Mouse (Mus musculus) thymus, postnatal 0 days (tissue): ENCODE measurements around the gene Stac2. TPM values are rescaled to one million over a fixed set of nuclear protein-coding genes. Genes with fewer than 3 reads are reported as not detected.
A peak's percentile ranks its signal among the peaks of the same experiment; 100 is the strongest.

ENCODE experiments used
- DNase-seq: peaks from one replicate; pipeline ENCODE4 v3.0.0-alpha.2; 2015; ENCODE audit warnings: low spot score
- polyA plus RNA-seq: library from polyadenylated mRNA; unstranded; fragments of >200 nt; fragmentation: Nextera tagmentation; extraction: Ambion mirVana; gene quantifications from 2 replicates; pipeline ENCODE4 v1.2.1, GENCODE M21; 2015

The Stac2 gene
- polyA plus RNA-seq, 1 experiment from 2014 or later, result 0.23 TPM

- DNase-seq, result no peak
Observed at GRCm38 (mm10) chr11:98051611-98052128, 1.6 kb downstream of the Stac2 start.

- no peak for DNase-seq
Observed at GRCm38 (mm10) chr11:98050940-98051339, 2.3 kb downstream of the Stac2 start.

GRCm38 (mm10) chr11:98050520-98050815, 2.8 kb downstream of the Stac2 start:
- DNase-seq, result no peak

GRCm38 (mm10) chr11:98049672-98050519, 3.4 kb downstream of the Stac2 start:
- peak; percentile 80 for DNase-seq

- no peak for DNase-seq
Observed at GRCm38 (mm10) chr11:98047745-98048144, 5.5 kb downstream of the Stac2 start.

GRCm38 (mm10) chr11:98046466-98046865, 6.8 kb downstream of the Stac2 start:
- DNase-seq, result no peak

- no peak for DNase-seq
Observed at GRCm38 (mm10) chr11:98045596-98045995, 7.7 kb downstream of the Stac2 start.

GRCm38 (mm10) chr11:98044074-98044473, 9.2 kb downstream of the Stac2 start:
- no peak for DNase-seq

GRCm38 (mm10) chr11:98042741-98043140, 10.5 kb downstream of the Stac2 start:
- no peak for DNase-seq

GRCm38 (mm10) chr11:98040975-98041374, 12.3 kb downstream of the Stac2 start:
- DNase-seq, result no peak

GRCm38 (mm10) chr11:98037871-98038270, 15.4 kb downstream of the Stac2 start:
- no peak for DNase-seq

- DNase-seq, result no peak
Observed at GRCm38 (mm10) chr11:98035977-98036377, 17.3 kb downstream of the Stac2 start.

GRCm38 (mm10) chr11:98034840-98035239, 18.4 kb downstream of the Stac2 start:
- no peak for DNase-seq

- no peak for DNase-seq
Observed at GRCm38 (mm10) chr11:98034061-98034460, 19.2 kb downstream of the Stac2 start.

GRCm38 (mm10) chr11:98031443-98031770, 21.9 kb downstream of the Stac2 start:
- DNase-seq, result peak; percentile 80

GRCm38 (mm10) chr11:98030701-98031442, 22.4 kb downstream of the Stac2 start:
- DNase-seq, result peak; percentile 43

GRCm38 (mm10) chr11:98027785-98028184, 25.5 kb downstream of the Stac2 start:
- no peak for DNase-seq

- DNase-seq, result no peak
Observed at GRCm38 (mm10) chr11:98027297-98027688, 26.0 kb downstream of the Stac2 start.

GRCm38 (mm10) chr11:98026570-98027296, 26.5 kb downstream of the Stac2 start, which contains the start of gene Rpl19:
Rpl19 (plus strand) TSS chr11:98026710.
- peak; percentile 92 for DNase-seq

- DNase-seq, result no peak
Observed at GRCm38 (mm10) chr11:98026248-98026569, 27.1 kb downstream of the Stac2 start.

GRCm38 (mm10) chr11:98024516-98024915, 28.7 kb downstream of the Stac2 start:
- no peak for DNase-seq
